In the genomic region with DNA sequence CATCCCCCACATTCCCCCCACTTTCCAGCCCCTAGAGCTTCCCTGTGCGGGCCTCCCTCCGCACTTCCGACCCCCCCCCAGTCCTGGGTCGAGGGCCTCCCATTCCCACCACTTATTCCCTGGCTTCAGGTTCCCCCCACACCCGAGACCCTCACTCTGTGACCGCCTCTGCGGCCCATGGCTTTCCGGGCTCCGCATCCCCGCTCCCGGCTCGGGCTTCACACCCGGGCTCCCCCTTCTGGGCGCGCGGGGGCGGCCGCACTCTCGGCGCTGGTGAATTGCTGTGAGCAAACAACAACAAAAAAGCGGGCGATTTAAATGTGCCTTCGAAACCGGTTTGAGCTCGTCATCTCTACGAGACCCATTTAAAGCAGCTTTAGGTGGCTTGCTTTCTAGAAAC, we compare ENCODE assay signal across 8 mouse cellular contexts. TPM values are rescaled to one million over a fixed set of nuclear protein-coding genes. Genes with fewer than 3 reads are reported as not detected.
A peak's percentile ranks its signal among the peaks of the same experiment; 100 is the strongest.
DNase-seq lines count a peak whose midpoint lies in the region; ATAC-seq and TF ChIP-seq lines count a peak whose summit lies in the region.

No protein-coding gene starts in this region.

- H3K4me2 ChIP-seq in heart, embryonic 12.5 days = peak overlapping the region; percentile 90
- H3K4me2 ChIP-seq in kidney, embryonic 16.5 days (replicated peaks; ENCODE audit: low read depth, low read length) = peak overlapping the region; percentile 91
- H3K4me2 ChIP-seq in myocyte (ENCODE audit: low read depth) = peak overlapping the region; percentile 83

- peak overlapping the region; percentile 61 for H3ac ChIP-seq in myocyte (ENCODE audit: control insufficient read depth, insufficient read length)

- ATAC-seq in heart, embryonic 12.5 days (ENCODE audit: insufficient number of reproducible peaks, low FRiP score) = peak; percentile 68
- ATAC-seq in kidney, embryonic 16.5 days (ENCODE audit: low FRiP score, low TSS enrichment) = peak; percentile 60

- WGBS in heart, embryonic 12.5 days = 1% methylated on average over 26 of the region's 26 CpGs
- WGBS in kidney, embryonic 16.5 days = 0% methylated on average over 26 of the region's 26 CpGs
- under 1% methylated on average over 26 of the region's 26 CpGs for WGBS in liver, adult 2 months

- peak; percentile 43; the same call in 1 of the 2 replicates for TF ChIP-seq POLR2A in brain, embryonic 14.5 days (IDR thresholded peaks at IDR 0.05; ENCODE audit: borderline replicate concordance, extremely low read depth, insufficient read depth, insufficient read length, poor library complexity, severe bottlenecking)
- no peak for TF ChIP-seq POLR2A in liver, adult 2 months (IDR thresholded peaks at IDR 0.05; ENCODE audit: extremely low read depth, insufficient read depth, low read length)
- no peak for TF ChIP-seq POLR2A in myocyte (IDR thresholded peaks at IDR 0.05; ENCODE audit: insufficient read length, low read depth)

- peak overlapping the region; percentile 94 for H3K9ac ChIP-seq in heart, embryonic 12.5 days
- peak overlapping the region; percentile 93 for H3K9ac ChIP-seq in kidney, embryonic 16.5 days (replicated peaks; ENCODE audit: low read length)
- peak overlapping the region; percentile 98 for H3K9ac ChIP-seq in liver, adult 2 months (ENCODE audit: low read depth, low read length)

- peak; percentile 58 for TF ChIP-seq CTCF in brain, embryonic 14.5 days (IDR thresholded peaks at IDR 0.05; ENCODE audit: borderline replicate concordance, extremely low read depth, insufficient read depth, insufficient read length)
- TF ChIP-seq CTCF in liver, adult 2 months (IDR thresholded peaks at IDR 0.05; ENCODE audit: low read depth, low read length) = peak; percentile 54

- peak; percentile 82 for DNase-seq in B cell, adult 2 months
- DNase-seq in brain, embryonic 14.5 days (ENCODE audit: low read depth) = peak; percentile 94
- no peak for DNase-seq in liver, adult 2 months (ENCODE audit: extremely low read depth, low read depth, low spot score)
- DNase-seq in spleen, postnatal 36 days (ENCODE audit: low spot score in 2 of 2) = peak; percentile 74 to 82

- peak overlapping the region; percentile 93 for H3K27ac ChIP-seq in heart, embryonic 12.5 days (ENCODE audit: poor library complexity, severe bottlenecking)
- H3K27ac ChIP-seq in kidney, embryonic 16.5 days (ENCODE audit: low read length) = peak overlapping the region; percentile 97
- peak overlapping the region; percentile 78; the same call in 1 of the 2 replicates for H3K27ac ChIP-seq in liver, adult 2 months (replicated peaks; ENCODE audit: insufficient read depth, low read depth, low read length)

- peaks cover 53% of the 10 kb centered on the region for H3K4me1 ChIP-seq in erythroblast, embryonic 14.5 days (ENCODE audit: control insufficient read depth)
- H3K4me1 ChIP-seq in heart, embryonic 12.5 days (replicated peaks) = peaks cover 22% of the 10 kb centered on the region
- H3K4me1 ChIP-seq in kidney, embryonic 16.5 days (ENCODE audit: insufficient read depth, low read length) = peaks cover 10% of the 10 kb centered on the region
- peaks cover 23% of the 10 kb centered on the region for H3K4me1 ChIP-seq in liver, adult 2 months (ENCODE audit: control insufficient read depth, insufficient read depth, low read length)

- no peaks in the 10 kb centered on the region for H3K9me3 ChIP-seq in erythroblast, embryonic 14.5 days (ENCODE audit: control insufficient read depth, low read length)
- no peaks in the 10 kb centered on the region for H3K9me3 ChIP-seq in heart, embryonic 12.5 days (replicated peaks)
- no peaks in the 10 kb centered on the region for H3K9me3 ChIP-seq in kidney, embryonic 16.5 days (ENCODE audit: low read length)

- H3K4me3 ChIP-seq in erythroblast, embryonic 14.5 days (replicated peaks) = peak overlapping the region; percentile 90
- peak overlapping the region; percentile 87 for H3K4me3 ChIP-seq in heart, embryonic 12.5 days
- H3K4me3 ChIP-seq in kidney, embryonic 16.5 days (ENCODE audit: low read length) = peak overlapping the region; percentile 81
- H3K4me3 ChIP-seq in liver, adult 2 months (ENCODE audit: insufficient read depth, low read depth, low read length) = peak overlapping the region; percentile 94
- peak overlapping the region; percentile 51 for H3K4me3 ChIP-seq in myocyte

- peaks cover 46% of the 10 kb centered on the region for H3K79me2 ChIP-seq in liver, adult 2 months (ENCODE audit: control insufficient read depth, insufficient read depth, low read length)
- peaks cover 49% of the 10 kb centered on the region for H3K79me2 ChIP-seq in myocyte (ENCODE audit: control insufficient read depth, insufficient read depth)

- H3K36me3 ChIP-seq in erythroblast, embryonic 14.5 days (ENCODE audit: control insufficient read depth) = no peaks in the 10 kb centered on the region
- no peaks in the 10 kb centered on the region for H3K36me3 ChIP-seq in heart, embryonic 12.5 days
- no peaks in the 10 kb centered on the region for H3K36me3 ChIP-seq in kidney, embryonic 16.5 days (ENCODE audit: insufficient read depth, low read length)
- no peaks in the 10 kb centered on the region for H3K36me3 ChIP-seq in liver, adult 2 months (ENCODE audit: control insufficient read depth, insufficient read depth, low read length)
- no peaks in the 10 kb centered on the region for H3K36me3 ChIP-seq in myocyte (ENCODE audit: control insufficient read depth, insufficient read depth)

- H3K27me3 ChIP-seq in erythroblast, embryonic 14.5 days (ENCODE audit: control insufficient read depth) = peaks cover 9% of the 10 kb centered on the region
- H3K27me3 ChIP-seq in heart, embryonic 12.5 days (replicated peaks) = no peaks in the 10 kb centered on the region
- no peaks in the 10 kb centered on the region for H3K27me3 ChIP-seq in kidney, embryonic 16.5 days (ENCODE audit: insufficient read depth, low read length)
- no peaks in the 10 kb centered on the region for H3K27me3 ChIP-seq in liver, adult 2 months (ENCODE audit: control insufficient read depth, insufficient read depth, low read length)
- no peaks in the 10 kb centered on the region for H3K27me3 ChIP-seq in myocyte (ENCODE audit: control insufficient read depth, insufficient read depth, insufficient read length)

TF ChIP-seq in myocyte, 11 proteins besides CTCF, POLR2A, EP300 and RAD21:
- TF ChIP-seq TCF3 (IDR thresholded peaks at IDR 0.05; ENCODE audit: insufficient read length, low read depth) = no peak
- no peak for TF ChIP-seq MYOG (IDR thresholded peaks at IDR 0.05; ENCODE audit: control insufficient read depth in 1 of 3, insufficient read depth in 1 of 3, insufficient read length in 2 of 3, low read depth in 2 of 3)
- no peak for TF ChIP-seq TCF12 (IDR thresholded peaks at IDR 0.05; ENCODE audit: insufficient read depth, poor library complexity, severe bottlenecking)
- TF ChIP-seq REST (IDR thresholded peaks at IDR 0.05; ENCODE audit: insufficient read depth, insufficient read length) = no peak
- TF ChIP-seq MYOD1 (IDR thresholded peaks at IDR 0.05; ENCODE audit: control insufficient read depth in 1 of 3, insufficient read length in 2 of 3, low read depth in 2 of 3) = no peak
- TF ChIP-seq E2F4 (IDR thresholded peaks at IDR 0.05; ENCODE audit: insufficient read depth) = peak; percentile 71
- no peak for TF ChIP-seq MAX (IDR thresholded peaks at IDR 0.05; ENCODE audit: low read depth)
- no peak for TF ChIP-seq CEBPB (IDR thresholded peaks at IDR 0.05; ENCODE audit: insufficient read depth, poor library complexity, severe bottlenecking)

RNA-seq across cellular contexts. Expression of a gene that starts 10.4 kb away (rescaled TPM):
- 12.8 and 12.9 TPM in 2 replicates for polyA plus RNA-seq in brain, embryonic 14.5 days (2012; rRNA removed)
- polyA plus RNA-seq in erythroblast, embryonic 14.5 days (2012) = 0.45 and 0.53 TPM in 2 replicates
- 17.4 and 19.3 TPM in 2 replicates for polyA plus RNA-seq in heart, embryonic 12.5 days (2016; fragmentation: Nextera tagmentation; extraction: Ambion mirVana)
- polyA plus RNA-seq in kidney, embryonic 16.5 days (2015; fragmentation: Nextera tagmentation; extraction: Ambion mirVana) = 21.2 TPM in 2 replicates
- total RNA-seq in liver, adult 2 months (2014; rRNA removed) = 29.0 and 37.4 TPM in 2 replicates
- polyA plus RNA-seq in liver, adult 2 months (2012; rRNA removed) = 15.0 and 20.3 TPM in 2 replicates
- 8.8 TPM for polyA plus RNA-seq in myocyte (2012; fragmentation: generic; extraction: Trizol)
